Mouse (Mus musculus): ENCODE measurements around the gene Abca2. TPM values are rescaled to one million over a fixed set of nuclear protein-coding genes. Genes with fewer than 3 reads are reported as not detected.

Abca2 gene
- polyA plus RNA-seq, 1 experiment from 2014 or later = 3.8 TPM

DNA sequence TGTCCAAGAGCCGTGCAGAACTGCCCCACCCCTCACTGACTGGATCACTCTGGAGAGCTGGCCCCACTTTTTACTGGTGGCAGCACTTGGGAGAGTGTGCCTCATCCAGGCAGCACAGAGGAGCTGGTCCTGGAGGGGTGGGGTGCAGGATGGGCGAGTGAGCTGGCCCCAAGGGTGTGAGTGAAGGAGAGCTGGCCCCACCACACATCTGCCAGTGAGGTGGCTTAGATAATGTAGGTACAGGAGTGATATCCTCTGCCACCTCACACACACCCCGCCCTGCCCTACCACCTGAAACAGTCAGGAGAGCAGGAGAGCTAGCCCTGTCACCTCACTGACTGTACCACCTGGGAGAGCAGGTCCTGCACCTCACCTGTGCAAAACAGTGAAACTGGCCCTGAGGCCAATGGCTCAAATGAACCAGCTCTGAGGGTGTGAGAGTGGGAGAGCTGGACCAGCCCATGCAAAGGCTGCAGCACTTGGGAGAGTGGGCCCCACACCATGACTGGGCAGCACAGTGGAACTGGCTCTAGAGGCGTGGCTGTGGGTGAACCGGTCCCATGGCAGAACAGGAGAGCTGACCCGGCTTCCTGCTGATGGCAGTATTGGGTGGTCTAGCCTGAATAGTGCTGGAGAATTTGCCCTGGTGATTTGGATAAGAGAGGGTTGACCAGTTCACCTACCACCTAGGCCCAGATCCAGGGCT, 59.6 kb downstream of the Abca2 start:
- Histone ChIP-seq H3K4me3 (no peak overlapping the region), H3K36me3 (no peaks in the 10 kb centered on the region), H3K4me2 (replicated peaks) (no peak overlapping the region), H3K9me3 (no peaks in the 10 kb centered on the region), H3K4me1 (no peaks in the 10 kb centered on the region), H3K27me3 (peaks cover 4% of the 10 kb centered on the region; the same call in 1 of the 2 replicates), H3K27ac (no peak overlapping the region), H3K9ac (no peak overlapping the region)
- WGBS = 77% methylated on average over 6 of the region's 6 CpGs
- no peak for ATAC-seq (ENCODE audit: low FRiP score, low read depth)

DNA sequence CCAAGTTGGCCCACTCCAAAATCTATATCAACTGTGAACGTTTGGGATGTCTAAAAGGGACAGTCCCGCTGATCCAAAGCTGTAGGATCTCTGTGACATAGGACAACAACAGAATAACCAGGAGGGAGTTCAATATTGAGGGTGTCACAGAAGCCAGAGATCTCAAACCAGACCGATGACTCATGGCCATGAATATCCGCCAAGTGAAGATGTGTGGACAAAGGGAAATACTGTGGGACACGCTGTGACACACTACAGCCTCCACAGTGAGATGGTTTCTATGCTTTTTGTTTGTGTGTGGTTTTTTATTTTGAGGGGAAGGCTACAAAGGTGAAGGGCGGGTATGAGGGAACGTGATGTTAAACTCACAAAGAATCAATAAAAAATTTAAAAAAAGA, 60.2 kb downstream of the Abca2 start:
- Histone ChIP-seq H3K27ac (no peak overlapping the region), H3K4me2 (replicated peaks) (no peak overlapping the region), H3K9ac (no peak overlapping the region), H3K36me3 (no peaks in the 10 kb centered on the region), H3K4me1 (no peaks in the 10 kb centered on the region), H3K9me3 (no peaks in the 10 kb centered on the region), H3K4me3 (no peak overlapping the region), H3K27me3 (peaks cover 4% of the 10 kb centered on the region; the same call in 1 of the 2 replicates)
- ATAC-seq (ENCODE audit: low FRiP score, low read depth) = no peak
- WGBS = 77% methylated on average over 7 of the region's 7 CpGs

- no peak overlapping the region for H3K9ac ChIP-seq
- H3K4me3 ChIP-seq = no peak overlapping the region
- no peaks in the 10 kb centered on the region for H3K9me3 ChIP-seq
- ATAC-seq (ENCODE audit: low FRiP score, low read depth) = no peak
- H3K4me2 ChIP-seq (replicated peaks) = no peak overlapping the region
- H3K27ac ChIP-seq = no peak overlapping the region
- WGBS = 79% methylated on average over 5 of the region's 5 CpGs
- no peaks in the 10 kb centered on the region for H3K4me1 ChIP-seq
- peaks cover 3% of the 10 kb centered on the region; the same call in 1 of the 2 replicates for H3K27me3 ChIP-seq
- H3K36me3 ChIP-seq = no peaks in the 10 kb centered on the region
These were observed 64.5 kb downstream of the Abca2 start for GRCm38 (mm10) chr2:25492988-25493387.

GRCm38 (mm10) chr2:25493476-25493961, 65.0 kb downstream of the Abca2 start, which contains the start of gene Lcn12:
Lcn12 (minus strand) TSS chr2:25493911.
- Histone ChIP-seq H3K4me3 (no peak within 1 kb of the TSS), H3K27ac (no peak within 1 kb of the TSS), H3K4me2 (replicated peaks) (no peak within 1 kb of the TSS), H3K9ac (no peak within 1 kb of the TSS), H3K27me3 (no peaks in the 10 kb centered on the region), H3K4me1 (no peaks in the 10 kb centered on the region), H3K9me3 (no peaks in the 10 kb centered on the region), H3K36me3 (no peaks in the 10 kb centered on the region)
- WGBS = 91% methylated on average over 5 of the region's 5 CpGs
- ATAC-seq (ENCODE audit: low FRiP score, low read depth) = no peak

GRCm38 (mm10) chr2:25496462-25496861, 68.0 kb downstream of the Abca2 start:
- WGBS = 43% methylated on average over 4 of the region's 4 CpGs
- H3K27ac ChIP-seq = no peak overlapping the region
- H3K4me1 ChIP-seq = peaks cover 8% of the 10 kb centered on the region
- H3K36me3 ChIP-seq = no peaks in the 10 kb centered on the region
- H3K9me3 ChIP-seq = no peaks in the 10 kb centered on the region
- ATAC-seq (ENCODE audit: low FRiP score, low read depth) = no peak
- no peaks in the 10 kb centered on the region for H3K27me3 ChIP-seq
- no peak overlapping the region for H3K9ac ChIP-seq
- no peak overlapping the region for H3K4me3 ChIP-seq
- no peak overlapping the region for H3K4me2 ChIP-seq (replicated peaks)

Small RNA genes within 50 kb of the gene (microRNA-seq; reads per million reads assigned to microRNA genes)
- not detected for gene Mir3087

Other genes with a start within 250 kb of the Abca2 start
- 12.6 and 15.3 TPM in 2 replicates for gene Nrarp, start 247.9 kb upstream of the Abca2 start, polyA plus RNA-seq (2015; fragmentation: Nextera tagmentation; extraction: Ambion mirVana)
- 4.1 and 4.8 TPM in 2 replicates for gene Tor4a, start 231.8 kb upstream of the Abca2 start, polyA plus RNA-seq (2015; fragmentation: Nextera tagmentation; extraction: Ambion mirVana)
- gene Nelfb, start 217.2 kb upstream of the Abca2 start, polyA plus RNA-seq (2015; fragmentation: Nextera tagmentation; extraction: Ambion mirVana) = 122 and 124 TPM in 2 replicates
- 0.11 TPM in 1 of 2 replicates, not detected in the other for gene Stpg3, start 214.1 kb upstream of the Abca2 start, polyA plus RNA-seq (2015; fragmentation: Nextera tagmentation; extraction: Ambion mirVana)
- gene Fam166a, start 210.0 kb upstream of the Abca2 start, polyA plus RNA-seq (2015; fragmentation: Nextera tagmentation; extraction: Ambion mirVana) = not detected in 2 replicates
- gene Tubb4b, start 204.0 kb upstream of the Abca2 start, polyA plus RNA-seq (2015; fragmentation: Nextera tagmentation; extraction: Ambion mirVana) = 423 and 425 TPM in 2 replicates
- gene Slc34a3, start 194.3 kb upstream of the Abca2 start, polyA plus RNA-seq (2015; fragmentation: Nextera tagmentation; extraction: Ambion mirVana) = not detected in 2 replicates
- not detected in 2 replicates for gene Rnf224, start 191.9 kb upstream of the Abca2 start, polyA plus RNA-seq (2015; fragmentation: Nextera tagmentation; extraction: Ambion mirVana)
- 8.6 and 9.2 TPM in 2 replicates for gene Rnf208, start 186.4 kb upstream of the Abca2 start, polyA plus RNA-seq (2015; fragmentation: Nextera tagmentation; extraction: Ambion mirVana)
- gene Cysrt1, start 186.3 kb upstream of the Abca2 start, polyA plus RNA-seq (2015; fragmentation: Nextera tagmentation; extraction: Ambion mirVana) = not detected in 2 replicates
- 4.4 and 6.0 TPM in 2 replicates for gene AL732309.1, start 181.8 kb upstream of the Abca2 start, polyA plus RNA-seq (2015; fragmentation: Nextera tagmentation; extraction: Ambion mirVana)
- gene Tmem203, start 173.3 kb upstream of the Abca2 start, polyA plus RNA-seq (2015; fragmentation: Nextera tagmentation; extraction: Ambion mirVana) = 23.6 and 24.2 TPM in 2 replicates
- gene Tprn, start 166.1 kb upstream of the Abca2 start, polyA plus RNA-seq (2015; fragmentation: Nextera tagmentation; extraction: Ambion mirVana) = 7.2 and 8.2 TPM in 2 replicates
- 231 and 234 TPM in 2 replicates for gene Ssna1, start 156.3 kb upstream of the Abca2 start, polyA plus RNA-seq (2015; fragmentation: Nextera tagmentation; extraction: Ambion mirVana)
- gene Anapc2, start 156.2 kb upstream of the Abca2 start, polyA plus RNA-seq (2015; fragmentation: Nextera tagmentation; extraction: Ambion mirVana) = 150 and 154 TPM in 2 replicates
- gene Tmem210, start 140.6 kb upstream of the Abca2 start, polyA plus RNA-seq (2015; fragmentation: Nextera tagmentation; extraction: Ambion mirVana) = not detected in 2 replicates
- gene Lrrc26, start 138.8 kb upstream of the Abca2 start, polyA plus RNA-seq (2015; fragmentation: Nextera tagmentation; extraction: Ambion mirVana) = not detected in 2 replicates
- gene Grin1, start 109.5 kb upstream of the Abca2 start, polyA plus RNA-seq (2015; fragmentation: Nextera tagmentation; extraction: Ambion mirVana) = 0.61 and 0.97 TPM in 2 replicates
- gene Man1b1, start 96.4 kb upstream of the Abca2 start, polyA plus RNA-seq (2015; fragmentation: Nextera tagmentation; extraction: Ambion mirVana) = 54.5 and 60.2 TPM in 2 replicates
- gene Dpp7, start 72.3 kb upstream of the Abca2 start, polyA plus RNA-seq (2015; fragmentation: Nextera tagmentation; extraction: Ambion mirVana) = 21.3 and 24.7 TPM in 2 replicates
- 11.3 and 13.2 TPM in 2 replicates for gene Uap1l1, start 63.0 kb upstream of the Abca2 start, polyA plus RNA-seq (2015; fragmentation: Nextera tagmentation; extraction: Ambion mirVana)
- 43.4 and 45.5 TPM in 2 replicates for gene Sapcd2, start 56.4 kb upstream of the Abca2 start, polyA plus RNA-seq (2015; fragmentation: Nextera tagmentation; extraction: Ambion mirVana)
- 0.55 and 0.73 TPM in 2 replicates for gene Entpd2, start 32.8 kb upstream of the Abca2 start, polyA plus RNA-seq (2015; fragmentation: Nextera tagmentation; extraction: Ambion mirVana)
- gene Npdc1, start 29.4 kb upstream of the Abca2 start, polyA plus RNA-seq (2015; fragmentation: Nextera tagmentation; extraction: Ambion mirVana) = 29.1 and 32.6 TPM in 2 replicates
- 0.06 TPM in 1 of 2 replicates, not detected in the other for gene Fut7, start 5.4 kb upstream of the Abca2 start, polyA plus RNA-seq (2015; fragmentation: Nextera tagmentation; extraction: Ambion mirVana)
- 2.2 and 2.5 TPM in 2 replicates for gene Clic3, start 28.1 kb downstream of the Abca2 start, polyA plus RNA-seq (2015; fragmentation: Nextera tagmentation; extraction: Ambion mirVana)
- gene Paxx, start 32.4 kb downstream of the Abca2 start, polyA plus RNA-seq (2015; fragmentation: Nextera tagmentation; extraction: Ambion mirVana) = 35.0 and 37.6 TPM in 2 replicates
- gene Ptgds, start 41.3 kb downstream of the Abca2 start, polyA plus RNA-seq (2015; fragmentation: Nextera tagmentation; extraction: Ambion mirVana) = 0.80 and 2.5 TPM in 2 replicates
- gene Lcn12, start 65.2 kb downstream of the Abca2 start, polyA plus RNA-seq (2015; fragmentation: Nextera tagmentation; extraction: Ambion mirVana) = not detected in 2 replicates
- gene Fbxw5, start 72.0 kb downstream of the Abca2 start, polyA plus RNA-seq (2015; fragmentation: Nextera tagmentation; extraction: Ambion mirVana) = 69.5 and 79.7 TPM in 2 replicates
- 5.5 and 7.2 TPM in 2 replicates for gene C8g, start 73.0 kb downstream of the Abca2 start, polyA plus RNA-seq (2015; fragmentation: Nextera tagmentation; extraction: Ambion mirVana)
- 37.3 and 40.6 TPM in 2 replicates for gene Traf2, start 118.2 kb downstream of the Abca2 start, polyA plus RNA-seq (2015; fragmentation: Nextera tagmentation; extraction: Ambion mirVana)
- gene Edf1, start 129.1 kb downstream of the Abca2 start, polyA plus RNA-seq (2015; fragmentation: Nextera tagmentation; extraction: Ambion mirVana) = 330 TPM in 2 replicates
- gene Mamdc4, start 146.1 kb downstream of the Abca2 start, polyA plus RNA-seq (2015; fragmentation: Nextera tagmentation; extraction: Ambion mirVana) = 4.9 and 5.8 TPM in 2 replicates
- gene Phpt1, start 146.5 kb downstream of the Abca2 start, polyA plus RNA-seq (2015; fragmentation: Nextera tagmentation; extraction: Ambion mirVana) = 163 and 177 TPM in 2 replicates
- gene Ajm1, start 153.1 kb downstream of the Abca2 start, polyA plus RNA-seq (2015; fragmentation: Nextera tagmentation; extraction: Ambion mirVana) = 0.85 and 1.0 TPM in 2 replicates
- gene Rabl6, start 179.8 kb downstream of the Abca2 start, polyA plus RNA-seq (2015; fragmentation: Nextera tagmentation; extraction: Ambion mirVana) = 76.9 and 83.8 TPM in 2 replicates
- 0.18 and 0.36 TPM in 2 replicates for gene Ccdc183, start 189.0 kb downstream of the Abca2 start, polyA plus RNA-seq (2015; fragmentation: Nextera tagmentation; extraction: Ambion mirVana)
- gene Tmem141, start 193.3 kb downstream of the Abca2 start, polyA plus RNA-seq (2015; fragmentation: Nextera tagmentation; extraction: Ambion mirVana) = 27.2 and 28.7 TPM in 2 replicates
- gene Fcna, start 199.3 kb downstream of the Abca2 start, polyA plus RNA-seq (2015; fragmentation: Nextera tagmentation; extraction: Ambion mirVana) = 0.98 and 1.8 TPM in 2 replicates
- 0.24 TPM in 1 of 2 replicates, not detected in the other for gene Lcn8, start 224.4 kb downstream of the Abca2 start, polyA plus RNA-seq (2015; fragmentation: Nextera tagmentation; extraction: Ambion mirVana)
- gene Lcn5, start 229.2 kb downstream of the Abca2 start, polyA plus RNA-seq (2015; fragmentation: Nextera tagmentation; extraction: Ambion mirVana) = not detected in 2 replicates
- gene Lcn6, start 248.1 kb downstream of the Abca2 start, polyA plus RNA-seq (2015; fragmentation: Nextera tagmentation; extraction: Ambion mirVana) = not detected in 2 replicates

All from limb, embryonic 13.5 days (tissue).